Mouse (Mus musculus): ENCODE measurements around the gene Wnt10b. TPM values are rescaled to one million over a fixed set of nuclear protein-coding genes. Genes with fewer than 3 reads are reported as not detected.

The Wnt10b gene
- polyA plus RNA-seq, 1 experiment: 0.15 TPM

- no peak for DNase-seq
- TF ChIP-seq POLR2A (IDR thresholded peaks at IDR 0.05; ENCODE audit: borderline replicate concordance, insufficient read depth, low read length) (no peak), CTCF (IDR thresholded peaks at IDR 0.05; ENCODE audit: borderline replicate concordance, insufficient read depth, low read depth, low read length) (no peak)
- Histone ChIP-seq H3K4me3 (replicated peaks; ENCODE audit: insufficient read depth, low read depth, low read length) (no peak overlapping the region), H3K27ac (ENCODE audit: insufficient read depth, low read length) (no peak overlapping the region), H3K4me1 (ENCODE audit: control insufficient read depth, insufficient read depth, low read length) (peaks cover 3% of the 10 kb centered on the region; the same call in 1 of the 2 replicates), H3K27me3 (ENCODE audit: control insufficient read depth, insufficient read depth, low read length) (no peaks in the 10 kb centered on the region)
- WGBS: 76% methylated on average over 8 of the region's 8 CpGs
These were observed 35.1 kb downstream of the Wnt10b start for GRCm38 (mm10) chr15:98742766-98743428.

- TF ChIP-seq CTCF (IDR thresholded peaks at IDR 0.05; ENCODE audit: borderline replicate concordance, insufficient read depth, low read depth, low read length): no peak
- TF ChIP-seq POLR2A (IDR thresholded peaks at IDR 0.05; ENCODE audit: borderline replicate concordance, insufficient read depth, low read length): no peak
- Histone ChIP-seq H3K27ac (ENCODE audit: insufficient read depth, low read length) (no peak overlapping the region), H3K4me1 (ENCODE audit: control insufficient read depth, insufficient read depth, low read length) (no peaks in the 10 kb centered on the region), H3K27me3 (ENCODE audit: control insufficient read depth, insufficient read depth, low read length) (no peaks in the 10 kb centered on the region), H3K4me3 (replicated peaks; ENCODE audit: insufficient read depth, low read depth, low read length) (no peak overlapping the region)
- DNase-seq: no peak
- 86% methylated on average over 8 of the region's 8 CpGs for WGBS
These were observed 37.7 kb downstream of the Wnt10b start for GRCm38 (mm10) chr15:98740219-98740618.

DNA sequence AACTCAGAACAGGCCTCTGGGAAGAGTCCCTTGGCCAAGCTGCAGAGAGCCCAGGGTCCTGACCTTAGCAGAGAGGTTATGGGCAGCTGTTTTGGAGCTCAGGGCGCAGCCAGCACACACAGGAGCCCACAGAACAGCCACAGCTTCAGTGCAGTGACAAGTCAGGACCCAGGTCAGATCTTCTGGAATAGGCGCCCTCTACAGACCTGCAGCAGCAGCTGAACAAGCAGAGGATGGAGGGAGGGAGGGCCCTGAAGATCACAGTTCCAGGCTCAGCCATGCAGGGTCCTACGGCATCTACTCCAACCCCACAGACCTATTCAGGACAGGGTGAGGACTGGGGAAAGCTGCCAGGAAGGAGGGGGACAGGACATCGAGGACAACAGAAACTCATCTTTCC lies 39.2 kb downstream of the Wnt10b start:
- WGBS: 65% methylated on average over 4 of the region's 4 CpGs
- TF ChIP-seq CTCF (IDR thresholded peaks at IDR 0.05; ENCODE audit: borderline replicate concordance, insufficient read depth, low read depth, low read length) (peak; percentile 10; the same call in 1 of the 2 replicates), POLR2A (IDR thresholded peaks at IDR 0.05; ENCODE audit: borderline replicate concordance, insufficient read depth, low read length) (no peak)
- no peak for DNase-seq
- Histone ChIP-seq H3K4me1 (ENCODE audit: control insufficient read depth, insufficient read depth, low read length) (no peaks in the 10 kb centered on the region), H3K27ac (ENCODE audit: insufficient read depth, low read length) (no peak overlapping the region), H3K27me3 (ENCODE audit: control insufficient read depth, insufficient read depth, low read length) (no peaks in the 10 kb centered on the region), H3K4me3 (replicated peaks; ENCODE audit: insufficient read depth, low read depth, low read length) (no peak overlapping the region)

- Histone ChIP-seq H3K4me1 (ENCODE audit: control insufficient read depth, insufficient read depth, low read length) (no peaks in the 10 kb centered on the region), H3K4me3 (replicated peaks; ENCODE audit: insufficient read depth, low read depth, low read length) (no peak overlapping the region), H3K27me3 (ENCODE audit: control insufficient read depth, insufficient read depth, low read length) (no peaks in the 10 kb centered on the region), H3K27ac (ENCODE audit: insufficient read depth, low read length) (no peak overlapping the region)
- no peak for DNase-seq
- TF ChIP-seq CTCF (IDR thresholded peaks at IDR 0.05; ENCODE audit: borderline replicate concordance, insufficient read depth, low read depth, low read length): peak; percentile 34; the same call in 1 of the 2 replicates
- no peak for TF ChIP-seq POLR2A (IDR thresholded peaks at IDR 0.05; ENCODE audit: borderline replicate concordance, insufficient read depth, low read length)
These were observed 40.1 kb downstream of the Wnt10b start for GRCm38 (mm10) chr15:98737881-98738280.

- no peak for DNase-seq
- WGBS: 87% methylated on average over 10 of the region's 10 CpGs
- TF ChIP-seq CTCF (IDR thresholded peaks at IDR 0.05; ENCODE audit: borderline replicate concordance, insufficient read depth, low read depth, low read length) (no peak), POLR2A (IDR thresholded peaks at IDR 0.05; ENCODE audit: borderline replicate concordance, insufficient read depth, low read length) (no peak)
These were observed 41.4 kb downstream of the Wnt10b start for GRCm38 (mm10) chr15:98736521-98736920.

DNA sequence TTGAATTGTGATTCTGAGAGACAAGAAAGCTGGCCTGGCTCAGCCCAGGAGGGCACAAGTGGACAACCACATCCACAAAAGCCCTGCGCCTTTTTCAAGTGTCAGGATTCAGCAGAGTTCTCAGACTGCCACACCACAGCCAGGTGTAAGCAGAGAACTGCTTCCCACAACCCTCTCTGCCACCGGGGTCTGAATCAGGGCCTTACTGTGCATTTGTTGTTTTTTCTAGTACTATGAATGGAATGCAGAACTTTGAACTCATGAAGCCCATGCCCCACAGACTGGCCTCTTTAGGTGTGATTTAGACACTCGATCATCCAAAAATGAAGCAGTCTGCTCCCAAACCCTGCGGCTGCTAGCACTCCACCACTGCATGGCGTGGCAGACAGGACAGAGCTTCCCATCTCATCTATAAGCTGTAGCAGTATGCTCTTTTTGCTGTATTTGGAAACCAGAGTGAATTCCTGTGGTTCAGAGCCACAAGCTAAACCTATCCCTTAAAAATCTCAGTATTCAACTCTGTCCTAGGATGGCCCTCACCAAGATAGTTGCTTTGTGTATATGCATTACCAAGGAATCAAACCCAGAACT lies 43.9 kb downstream of the Wnt10b start:
- TF ChIP-seq POLR2A (IDR thresholded peaks at IDR 0.05; ENCODE audit: borderline replicate concordance, insufficient read depth, low read length) (no peak), CTCF (IDR thresholded peaks at IDR 0.05; ENCODE audit: borderline replicate concordance, insufficient read depth, low read depth, low read length) (no peak)
- Histone ChIP-seq H3K27ac (ENCODE audit: insufficient read depth, low read length) (no peak overlapping the region), H3K4me1 (ENCODE audit: control insufficient read depth, insufficient read depth, low read length) (no peaks in the 10 kb centered on the region), H3K4me3 (replicated peaks; ENCODE audit: insufficient read depth, low read depth, low read length) (no peak overlapping the region), H3K27me3 (ENCODE audit: control insufficient read depth, insufficient read depth, low read length) (no peaks in the 10 kb centered on the region)
- no peak for DNase-seq
- WGBS: 91% methylated on average over 5 of the region's 5 CpGs

More at GRCm38 (mm10) chr15:98736521-98736920, 41.4 kb downstream of the Wnt10b start:
- Histone ChIP-seq H3K4me1 (ENCODE audit: control insufficient read depth, insufficient read depth, low read length) (no peaks in the 10 kb centered on the region), H3K27ac (ENCODE audit: insufficient read depth, low read length) (no peak overlapping the region), H3K4me3 (replicated peaks; ENCODE audit: insufficient read depth, low read depth, low read length) (no peak overlapping the region), H3K27me3 (ENCODE audit: control insufficient read depth, insufficient read depth, low read length) (no peaks in the 10 kb centered on the region)

DNA sequence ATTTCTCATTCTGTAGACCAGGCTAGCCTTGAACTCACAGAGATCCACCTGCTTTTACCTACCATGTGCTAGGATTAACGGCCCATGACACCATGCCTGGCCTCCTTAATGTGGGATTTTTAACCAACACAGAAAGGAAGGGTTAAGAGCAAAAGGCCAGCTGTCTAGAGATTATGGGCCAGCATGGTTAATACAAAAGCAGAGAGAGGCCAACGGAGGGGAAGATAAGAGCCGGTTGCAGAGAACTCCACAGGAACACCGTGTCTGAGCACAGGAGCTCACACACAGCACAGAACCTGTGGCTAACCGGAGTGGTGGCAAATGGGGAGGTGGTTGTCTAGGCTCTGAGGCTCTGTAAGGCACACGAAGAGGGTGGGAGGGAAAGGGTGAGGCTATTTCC lies 44.6 kb downstream of the Wnt10b start:
- no peaks in the 10 kb centered on the region for H3K27me3 ChIP-seq (ENCODE audit: control insufficient read depth, insufficient read depth, low read length)

GRCm38 (mm10) chr15:98732006-98732531 lies 45.9 kb downstream of the Wnt10b start:
- H3K27me3 ChIP-seq (ENCODE audit: control insufficient read depth, insufficient read depth, low read length): no peaks in the 10 kb centered on the region

More for the DNA sequence above, 44.6 kb downstream of the Wnt10b start:
- DNase-seq: no peak
- TF ChIP-seq CTCF (IDR thresholded peaks at IDR 0.05; ENCODE audit: borderline replicate concordance, insufficient read depth, low read depth, low read length) (no peak), POLR2A (IDR thresholded peaks at IDR 0.05; ENCODE audit: borderline replicate concordance, insufficient read depth, low read length) (no peak)
- Histone ChIP-seq H3K27ac (ENCODE audit: insufficient read depth, low read length) (no peak overlapping the region), H3K4me3 (replicated peaks; ENCODE audit: insufficient read depth, low read depth, low read length) (no peak overlapping the region), H3K4me1 (ENCODE audit: control insufficient read depth, insufficient read depth, low read length) (no peaks in the 10 kb centered on the region)
- 55% methylated on average over 6 of the region's 6 CpGs for WGBS

More at GRCm38 (mm10) chr15:98732006-98732531, 45.9 kb downstream of the Wnt10b start:
- H3K27ac ChIP-seq (ENCODE audit: insufficient read depth, low read length): no peak overlapping the region
- no peaks in the 10 kb centered on the region for H3K4me1 ChIP-seq (ENCODE audit: control insufficient read depth, insufficient read depth, low read length)
- TF ChIP-seq POLR2A (IDR thresholded peaks at IDR 0.05; ENCODE audit: borderline replicate concordance, insufficient read depth, low read length): no peak
- 69% methylated on average over 8 of the region's 8 CpGs for WGBS
- no peak overlapping the region for H3K4me3 ChIP-seq (replicated peaks; ENCODE audit: insufficient read depth, low read depth, low read length)
- no peak for DNase-seq

Data from cerebellum, adult 2 months (tissue).